Mouse (Mus musculus) spleen, adult 12 weeks (tissue): ENCODE data around the gene Zfp652.
A peak's percentile ranks its signal among the peaks of the same experiment; 100 is the strongest.

Experiments
- DNase-seq: peaks from one replicate; pipeline ENCODE4 v3.0.0; 2022; ENCODE audit warnings: low spot score

Zfp652 gene

GRCm38 (mm10) chr11:95768244-95768643 lies 55.8 kb downstream of the Zfp652 start:
- DNase-seq: no peak

- no peak for DNase-seq
Measured at GRCm38 (mm10) chr11:95769208-95769607, 56.7 kb downstream of the Zfp652 start.

GRCm38 (mm10) chr11:95770720-95771364 lies 58.4 kb downstream of the Zfp652 start:
- no peak for DNase-seq

GRCm38 (mm10) chr11:95771665-95772064 lies 59.2 kb downstream of the Zfp652 start:
- no peak for DNase-seq

- DNase-seq: no peak
Measured at GRCm38 (mm10) chr11:95773264-95773663, 60.8 kb downstream of the Zfp652 start.

- peak; percentile 62 for DNase-seq
Measured at GRCm38 (mm10) chr11:95777323-95778297, 65.1 kb downstream of the Zfp652 start.

GRCm38 (mm10) chr11:95778831-95779251 lies 66.4 kb downstream of the Zfp652 start:
- DNase-seq: peak; percentile 36

- DNase-seq: no peak
Measured at GRCm38 (mm10) chr11:95779366-95779765, 66.9 kb downstream of the Zfp652 start.

GRCm38 (mm10) chr11:95780480-95780879 lies 68.0 kb downstream of the Zfp652 start:
- no peak for DNase-seq

- DNase-seq: no peak
Measured at GRCm38 (mm10) chr11:95781557-95781956, 69.1 kb downstream of the Zfp652 start.

- DNase-seq: no peak
Measured at GRCm38 (mm10) chr11:95783457-95783856, 71.0 kb downstream of the Zfp652 start.

GRCm38 (mm10) chr11:95783958-95784357 lies 71.5 kb downstream of the Zfp652 start:
- no peak for DNase-seq

GRCm38 (mm10) chr11:95785675-95786074 lies 73.2 kb downstream of the Zfp652 start:
- DNase-seq: peak; percentile 29

- DNase-seq: no peak
Measured at GRCm38 (mm10) chr11:95786511-95786910, 74.0 kb downstream of the Zfp652 start.

GRCm38 (mm10) chr11:95789451-95789891 lies 77.0 kb downstream of the Zfp652 start:
- no peak for DNase-seq

GRCm38 (mm10) chr11:95791787-95792186 lies 79.3 kb downstream of the Zfp652 start:
- DNase-seq: no peak

- no peak for DNase-seq
Measured at GRCm38 (mm10) chr11:95792950-95793509, 80.6 kb downstream of the Zfp652 start.

- no peak for DNase-seq
Measured at GRCm38 (mm10) chr11:95794201-95794600, 81.7 kb downstream of the Zfp652 start.

GRCm38 (mm10) chr11:95795582-95795981 lies 83.1 kb downstream of the Zfp652 start:
- no peak for DNase-seq

- no peak for DNase-seq
Measured at GRCm38 (mm10) chr11:95805010-95805409, 92.5 kb downstream of the Zfp652 start.

GRCm38 (mm10) chr11:95805527-95805926 lies 93.1 kb downstream of the Zfp652 start:
- peak; percentile 41 for DNase-seq

- no peak for DNase-seq
Measured at GRCm38 (mm10) chr11:95807884-95808283, 95.4 kb downstream of the Zfp652 start.
